Mouse (Mus musculus) mouse trophoblast stem cell (cell line): ENCODE data around the gene Gli3.

Experiments
- in situ Hi-C, 2 experiments: fragments of 300-500 bp; cut with MseI, MboI; formaldehyde crosslinking; loops; 2 replicates in 1 of 2; 3 replicates in 1 of 2; pipeline ENCODE4 v1.15.1; 2025

Gli3 gene

DNA sequence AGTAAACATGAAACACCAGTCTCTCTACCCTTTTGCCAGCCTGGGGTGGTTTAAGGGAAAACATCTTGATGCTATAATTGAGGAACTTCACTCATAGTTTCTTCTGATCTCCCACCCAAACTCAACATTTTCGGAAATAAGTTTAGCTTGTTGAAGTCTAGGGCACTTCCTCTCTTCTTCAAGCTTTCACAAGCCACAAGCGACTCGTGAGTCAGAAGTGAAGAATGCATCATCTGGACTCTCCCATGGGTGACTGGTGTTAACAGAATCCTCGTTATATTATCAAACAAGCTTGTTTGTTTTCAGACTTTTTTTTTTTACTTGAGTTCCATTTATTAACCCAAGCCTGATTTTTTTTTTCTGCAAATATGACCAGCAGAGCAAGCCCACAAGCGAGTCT, 197.5 kb downstream of the Gli3 start:
- in situ Hi-C loops, result no loop called here

DNA sequence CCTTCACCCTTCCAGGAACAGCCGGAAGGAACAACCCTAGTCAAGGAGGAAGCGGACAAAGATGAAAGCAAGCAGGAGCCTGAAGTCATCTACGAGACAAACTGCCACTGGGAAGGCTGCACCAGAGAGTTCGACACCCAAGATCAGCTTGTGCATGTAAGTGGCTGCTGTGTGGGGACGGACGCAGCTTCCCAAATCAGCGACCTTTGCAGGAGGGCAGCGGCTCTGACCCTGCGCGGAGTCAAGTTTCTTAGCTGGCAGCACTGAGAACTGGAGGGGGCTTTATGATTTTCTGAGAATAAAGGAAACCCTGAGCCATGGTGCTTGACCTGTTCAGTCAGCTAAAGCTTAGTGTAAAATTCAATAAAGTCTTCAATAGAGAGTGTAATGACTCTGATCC, 199.3 kb downstream of the Gli3 start:
- in situ Hi-C loops, result no loop called here

DNA sequence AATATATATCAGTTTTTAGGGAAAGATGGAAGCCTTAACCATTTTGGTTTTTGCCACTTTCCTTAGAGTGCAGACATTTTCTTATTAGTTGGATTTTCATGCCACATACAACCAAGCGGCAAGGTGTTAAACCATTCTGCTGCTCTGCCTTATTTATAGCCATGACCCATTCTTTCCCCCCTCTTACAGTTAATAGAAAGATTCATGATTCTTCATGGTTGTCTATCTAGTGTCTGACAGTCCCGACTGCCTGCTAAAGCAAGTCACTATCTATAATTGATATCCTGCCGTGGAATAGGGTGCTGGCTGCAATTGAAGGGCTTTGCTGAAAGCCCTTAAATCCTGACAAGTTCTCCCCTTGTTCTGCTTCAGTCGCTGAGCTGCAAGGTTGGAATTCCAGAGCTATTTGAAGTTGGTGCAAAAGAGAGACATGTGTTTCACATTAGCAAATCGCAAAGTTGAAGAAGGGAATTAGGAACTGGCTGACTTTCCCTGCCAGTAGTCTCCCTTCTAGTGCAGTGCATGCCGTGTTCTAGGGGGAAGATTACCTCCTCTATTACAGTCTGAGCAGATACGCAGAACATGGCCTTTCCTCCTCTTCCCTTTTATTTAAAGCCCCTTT, 201.7 kb downstream of the Gli3 start:
- in situ Hi-C loops, result no loop called here

DNA sequence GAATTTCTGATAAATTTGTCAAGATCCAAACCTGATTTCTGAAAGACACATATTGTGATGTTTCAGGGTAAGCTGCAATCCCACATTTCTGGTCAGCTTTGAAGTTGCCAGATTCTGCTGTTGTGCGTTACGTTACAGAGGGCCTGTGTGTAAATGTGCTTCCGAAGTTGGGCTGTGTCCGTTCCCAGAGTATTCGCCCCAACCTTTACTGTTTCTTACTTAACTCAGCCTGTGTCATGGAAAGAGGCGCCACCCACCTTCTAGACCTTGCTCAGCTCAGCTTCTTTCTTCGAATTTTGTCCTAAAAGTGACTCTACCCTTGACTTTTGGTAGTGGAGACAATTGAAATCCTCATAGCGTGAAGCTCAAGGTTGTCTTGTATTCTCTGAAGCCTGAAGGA, 202.5 kb downstream of the Gli3 start:
- in situ Hi-C loops, result no loop called here

DNA sequence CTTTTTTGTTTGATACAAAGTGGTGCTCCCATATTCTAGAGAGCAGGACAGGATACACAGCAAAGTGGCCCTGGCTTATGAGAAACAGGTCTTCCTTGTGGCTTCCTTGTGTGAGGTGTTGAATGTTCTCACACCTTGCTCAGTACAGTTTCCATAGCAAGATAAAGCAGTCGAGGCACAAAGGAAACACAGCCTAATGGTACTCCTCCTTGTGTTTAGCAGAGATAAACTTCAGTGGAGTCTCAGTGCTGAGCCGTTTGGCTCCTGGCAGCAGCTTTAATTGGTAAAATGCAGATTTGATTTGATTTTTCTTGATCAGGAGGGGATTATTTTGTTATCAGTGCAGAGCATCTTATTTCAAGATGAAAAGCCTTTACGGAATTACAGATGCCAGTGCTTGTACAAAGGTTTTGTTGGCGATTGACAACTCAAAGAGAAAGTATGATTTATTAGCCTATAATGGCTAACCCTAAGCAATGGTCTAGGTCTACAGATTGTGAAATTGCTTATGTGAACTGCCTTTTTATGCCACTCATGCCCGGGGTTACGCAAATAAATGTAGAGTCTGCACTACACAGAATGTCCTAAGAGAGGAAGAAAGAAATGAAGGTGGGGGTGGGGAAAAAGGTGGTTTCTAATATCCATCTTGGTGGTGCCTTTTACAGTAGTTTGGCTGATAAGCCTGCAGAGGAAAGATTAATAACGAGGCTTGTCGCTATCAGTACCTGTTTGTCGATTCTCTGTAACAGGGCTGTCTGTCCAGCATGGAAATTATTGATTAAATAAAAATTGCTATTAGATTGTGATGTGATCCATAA, 207.3 kb downstream of the Gli3 start:
- in situ Hi-C loops, result no loop called here

DNA sequence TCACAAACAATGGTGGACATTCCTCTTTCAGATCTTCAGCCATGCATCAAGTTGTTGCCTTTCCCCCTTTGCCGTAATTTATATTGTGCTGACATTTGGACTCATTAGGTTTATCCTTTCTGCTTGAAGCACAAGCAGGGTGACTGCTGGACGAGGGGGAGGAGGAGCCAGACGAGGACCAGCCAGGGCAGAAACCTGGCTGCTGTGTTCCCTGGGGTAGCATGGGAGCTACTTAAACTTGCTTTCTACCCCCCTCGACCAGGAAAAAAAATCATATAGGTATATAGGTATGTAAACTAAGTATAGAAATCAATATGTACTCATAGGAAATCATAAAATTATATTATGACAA, 207.9 kb downstream of the Gli3 start:
- in situ Hi-C loops, result no loop called here

DNA sequence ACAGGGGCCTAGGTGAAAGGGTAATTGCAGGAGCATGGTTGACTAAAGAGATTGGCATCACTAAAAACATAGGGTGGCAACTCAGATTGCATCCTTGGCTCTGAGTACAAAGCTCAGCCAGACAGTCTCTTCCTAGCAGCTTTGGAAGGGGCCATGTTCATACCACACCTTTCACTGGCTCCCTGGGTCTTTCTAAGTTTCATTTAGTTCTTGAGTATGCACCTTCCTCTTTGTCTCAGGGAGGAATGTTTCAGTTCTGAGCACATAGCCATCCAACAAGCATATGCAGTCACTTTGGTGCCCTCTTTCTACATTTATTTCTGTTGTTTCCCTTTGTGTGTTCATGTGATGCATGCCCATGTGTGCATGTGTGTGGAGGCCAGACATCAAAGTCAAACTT, 212.4 kb downstream of the Gli3 start:
- in situ Hi-C loops, result no loop called here

DNA sequence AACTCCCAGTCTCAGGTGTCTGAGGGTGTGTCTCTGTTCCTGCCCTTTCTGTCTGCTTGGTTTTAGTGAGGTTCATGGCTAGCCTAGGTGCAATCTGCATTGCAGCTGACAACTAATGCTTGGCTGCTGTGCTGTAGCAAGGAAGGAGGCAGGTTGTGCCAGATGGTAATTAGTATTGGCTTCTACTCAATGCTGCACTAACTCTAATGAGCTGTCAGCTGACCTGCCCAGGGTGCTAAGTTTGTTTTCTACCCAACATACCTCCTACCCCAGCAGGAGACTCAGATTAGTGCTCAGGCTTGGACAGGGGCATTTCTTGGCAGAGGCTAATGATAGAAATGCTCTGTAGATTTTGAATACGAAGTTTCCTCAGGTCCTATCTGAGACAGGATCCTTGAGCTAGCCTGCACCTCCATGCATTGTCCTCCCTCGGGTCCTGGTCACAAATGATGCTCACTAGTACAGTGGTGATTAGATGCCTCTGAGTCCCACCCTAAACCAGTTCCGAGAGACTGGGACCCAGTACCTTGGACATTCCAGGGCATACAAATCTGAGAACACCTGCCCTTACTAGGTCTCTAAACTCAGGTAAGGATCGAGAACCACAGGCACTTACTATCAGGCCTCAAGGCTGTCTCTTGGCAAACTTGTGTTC, 214.2 kb downstream of the Gli3 start:
- in situ Hi-C loops, result no loop called here

DNA sequence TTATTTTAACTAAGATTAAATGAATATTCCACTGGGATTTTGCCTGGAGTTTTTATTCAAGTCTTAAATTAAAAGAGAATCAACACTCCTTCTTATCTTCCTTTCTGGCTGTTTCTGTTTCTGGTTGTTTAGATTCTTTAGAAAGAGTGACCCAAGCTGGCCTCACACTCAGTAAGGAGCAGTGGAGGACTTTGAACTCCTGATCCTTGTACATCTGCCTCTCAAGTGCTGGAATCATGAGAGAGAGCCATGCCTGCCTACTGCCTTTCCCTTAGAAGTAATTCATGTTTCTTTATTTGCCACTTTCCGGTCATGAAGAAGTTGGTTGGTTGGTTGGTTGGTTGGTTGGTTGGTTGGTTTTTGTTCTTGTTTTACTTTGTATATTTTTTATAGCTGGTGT, 218.5 kb downstream of the Gli3 start:
- in situ Hi-C loops, result no loop called here

DNA sequence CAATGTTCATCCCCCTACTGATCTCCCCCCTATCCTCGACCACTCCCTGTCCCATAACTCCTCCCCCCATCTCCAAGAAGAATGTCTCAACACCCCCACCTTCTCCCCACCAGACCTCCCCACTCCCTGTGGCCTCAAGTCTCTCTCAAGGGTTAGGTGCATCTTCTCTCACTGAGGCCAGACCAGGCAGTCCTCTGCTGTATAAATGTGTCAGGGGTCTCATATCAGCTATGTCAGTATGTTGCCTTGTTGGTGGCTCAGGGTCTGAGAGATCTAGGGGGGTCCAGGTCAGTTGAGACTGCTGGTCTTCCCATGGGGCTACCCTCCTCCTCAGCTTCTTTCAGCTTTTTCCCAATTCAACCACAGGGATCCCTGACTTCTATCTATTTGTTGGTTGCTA, 220.0 kb downstream of the Gli3 start:
- in situ Hi-C loops, result no loop called here

DNA sequence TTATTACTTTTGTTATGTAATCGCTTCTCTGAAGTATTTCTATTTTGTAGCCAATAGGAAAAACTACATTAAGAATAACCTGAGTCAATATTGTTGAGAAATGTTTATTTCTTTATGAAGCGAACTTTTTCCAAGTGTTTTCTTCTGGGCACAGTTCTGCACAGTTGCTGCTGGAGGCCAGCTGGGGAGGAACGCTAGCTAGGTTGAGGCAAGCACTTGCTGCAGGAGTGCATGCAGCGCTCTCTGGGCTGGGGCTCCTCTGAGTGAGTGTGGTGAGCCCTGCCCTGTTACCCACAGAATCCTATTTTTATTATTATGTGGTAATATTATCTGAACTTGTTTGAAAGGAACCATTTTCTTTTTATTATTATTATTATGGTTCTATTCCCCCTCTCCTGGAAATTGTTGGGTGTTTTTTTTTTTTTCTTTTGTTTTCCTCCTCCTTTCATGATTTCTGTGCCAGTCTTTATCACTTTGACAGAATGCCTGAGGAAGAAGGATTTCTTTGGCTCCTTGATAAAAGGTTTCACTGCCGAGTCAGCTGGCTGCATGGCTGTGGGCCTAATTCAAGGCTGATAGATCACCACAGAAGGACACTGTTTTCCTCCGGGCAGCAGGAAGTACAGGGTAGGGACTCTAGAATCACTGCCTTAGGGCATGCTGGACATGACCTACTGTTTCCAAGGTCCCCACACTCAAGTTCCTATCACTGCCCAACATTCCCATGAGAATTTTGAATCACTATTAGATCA, 225.2 kb downstream of the Gli3 start:
- in situ Hi-C loops, result no loop called here

DNA sequence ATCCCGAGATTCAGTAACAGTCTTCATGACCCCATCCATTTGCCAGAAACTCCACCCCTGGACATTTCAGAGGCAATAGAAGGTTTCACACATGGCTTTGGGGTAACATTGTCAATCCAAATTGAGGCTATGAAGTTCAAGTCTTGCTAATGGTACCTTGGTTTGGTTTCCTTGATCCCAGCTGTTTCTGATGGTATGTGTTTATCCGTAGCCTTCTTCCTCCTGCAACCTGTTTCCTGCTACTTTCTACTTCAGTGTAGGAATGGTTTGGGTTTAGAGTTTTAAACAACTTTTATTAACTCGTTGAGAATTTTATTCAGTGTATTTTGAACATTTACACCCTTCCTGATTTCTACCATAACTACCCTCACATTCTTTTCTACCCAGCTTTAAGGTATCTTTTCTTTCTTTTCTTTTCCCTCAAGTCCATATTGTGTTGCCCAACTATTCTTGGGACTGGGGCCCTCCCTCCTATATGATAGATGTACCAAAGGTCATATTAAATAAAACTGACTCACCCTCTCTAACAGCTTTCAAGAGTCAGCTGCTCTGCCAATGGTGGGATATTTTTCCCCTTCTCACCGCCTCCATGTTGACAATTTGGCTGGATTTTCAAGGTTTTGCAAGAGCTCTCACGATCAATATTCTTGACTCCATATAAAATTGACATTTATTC, 225.9 kb downstream of the Gli3 start:
- in situ Hi-C loops, result no loop called here

DNA sequence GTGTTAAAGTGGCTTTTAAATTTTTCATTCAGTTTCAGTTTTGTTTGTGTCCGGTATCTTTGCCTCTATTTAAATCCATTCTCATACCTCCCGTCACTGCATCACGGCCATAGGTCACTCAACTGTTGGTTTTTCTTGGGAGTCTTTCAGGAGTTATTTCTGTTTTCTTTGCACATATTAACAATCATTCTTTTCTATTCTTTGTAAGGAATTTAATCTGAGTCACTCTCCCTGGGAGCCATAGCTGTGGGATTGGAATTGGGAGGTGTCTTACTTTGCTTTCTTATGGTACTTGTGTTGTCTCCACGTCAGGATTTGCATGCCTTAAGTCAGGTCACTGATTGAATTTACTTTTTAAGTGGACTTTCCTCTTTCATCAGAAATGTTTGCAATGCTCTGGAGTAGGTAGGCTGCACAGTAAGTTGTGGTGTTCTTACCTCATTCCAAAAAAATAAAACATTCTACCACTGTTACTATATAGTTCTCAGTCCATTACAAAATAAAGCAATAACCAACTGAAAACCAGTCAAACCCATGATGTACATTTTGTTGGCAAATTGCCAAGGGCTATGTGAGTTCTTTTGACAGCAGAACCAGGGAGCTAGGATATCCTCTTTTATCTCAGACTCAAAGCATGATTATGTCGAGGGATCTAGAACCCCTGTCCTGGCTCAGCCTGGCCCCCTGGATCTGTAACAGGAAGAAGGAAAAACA, 228.9 kb downstream of the Gli3 start:
- in situ Hi-C loops, result no loop called here

DNA sequence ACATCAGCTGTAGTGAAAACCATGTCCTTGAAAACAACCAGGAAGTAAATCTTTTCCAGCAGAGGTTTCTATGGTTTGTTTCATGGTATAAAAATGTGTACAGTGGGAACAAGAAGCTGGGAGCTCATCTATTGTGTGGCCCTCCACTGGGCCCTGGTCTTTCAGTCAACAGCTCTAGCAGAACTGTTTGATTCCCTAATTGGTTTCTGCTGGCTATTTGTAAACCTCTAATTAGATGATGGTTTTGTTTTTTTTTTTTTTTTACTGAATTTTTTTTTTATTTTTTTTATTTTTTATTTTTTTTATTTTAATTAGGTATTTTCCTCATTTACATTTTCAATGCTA, 229.4 kb downstream of the Gli3 start:
- in situ Hi-C loops, result no loop called here

DNA sequence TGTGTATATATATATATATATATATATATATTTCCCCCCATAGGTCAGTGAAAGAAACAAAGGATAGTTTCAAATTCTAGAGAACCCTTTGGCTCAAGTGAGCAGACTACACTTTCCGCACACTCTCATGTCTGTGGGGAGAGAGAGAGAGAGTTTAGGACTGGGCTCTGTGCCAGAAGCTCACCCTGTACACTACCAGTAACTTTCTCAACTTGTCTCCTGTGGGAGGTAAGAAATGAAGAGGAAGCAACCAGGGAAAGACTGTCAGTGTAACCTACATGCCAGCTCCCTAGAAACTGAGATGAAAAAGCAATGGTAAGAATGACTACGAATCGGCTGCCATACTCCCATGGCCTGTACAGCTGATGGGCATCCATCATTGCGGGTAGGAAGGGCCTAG, 235.2 kb downstream of the Gli3 start:
- in situ Hi-C loops, result no loop called here

DNA sequence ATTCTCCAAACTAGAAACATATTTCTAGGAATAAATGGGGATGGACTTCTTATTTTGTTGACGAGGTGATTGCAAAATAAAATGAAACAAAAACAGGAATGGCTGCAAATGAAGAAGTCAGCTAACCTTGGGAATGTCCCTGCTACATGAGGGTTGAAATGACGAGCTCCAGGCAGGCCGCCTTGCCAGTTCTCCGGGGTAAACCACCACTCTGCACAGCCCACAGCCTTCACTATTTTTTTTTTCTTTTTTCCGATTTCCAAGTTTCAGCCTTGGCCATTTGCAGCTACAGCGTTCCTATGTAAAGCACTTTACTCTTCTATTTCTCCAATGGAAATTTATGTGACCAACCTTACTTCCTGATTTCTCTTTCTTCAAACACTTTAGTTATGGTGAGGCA, 236.1 kb downstream of the Gli3 start:
- in situ Hi-C loops, result no loop called here

DNA sequence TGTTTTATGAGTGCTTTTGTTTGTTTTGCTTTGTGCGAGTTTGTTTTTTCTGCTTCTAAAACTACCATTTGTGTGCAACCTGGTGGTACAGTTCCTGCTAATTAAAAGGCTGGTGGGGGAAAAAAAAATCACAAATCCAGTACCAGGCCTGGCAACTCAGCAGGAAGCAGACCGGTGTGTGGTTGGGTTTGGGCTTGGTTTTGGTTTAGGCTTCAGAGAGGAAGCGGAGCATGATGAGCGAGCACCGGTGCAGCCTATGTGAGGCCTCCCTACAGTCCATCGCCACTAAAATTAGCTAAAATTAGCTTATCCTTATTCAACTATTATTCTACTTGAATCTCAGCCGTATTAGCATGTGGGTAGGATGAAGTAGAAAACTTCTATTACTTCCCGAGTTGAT, 241.6 kb downstream of the Gli3 start:
- in situ Hi-C loops, result no loop called here

DNA sequence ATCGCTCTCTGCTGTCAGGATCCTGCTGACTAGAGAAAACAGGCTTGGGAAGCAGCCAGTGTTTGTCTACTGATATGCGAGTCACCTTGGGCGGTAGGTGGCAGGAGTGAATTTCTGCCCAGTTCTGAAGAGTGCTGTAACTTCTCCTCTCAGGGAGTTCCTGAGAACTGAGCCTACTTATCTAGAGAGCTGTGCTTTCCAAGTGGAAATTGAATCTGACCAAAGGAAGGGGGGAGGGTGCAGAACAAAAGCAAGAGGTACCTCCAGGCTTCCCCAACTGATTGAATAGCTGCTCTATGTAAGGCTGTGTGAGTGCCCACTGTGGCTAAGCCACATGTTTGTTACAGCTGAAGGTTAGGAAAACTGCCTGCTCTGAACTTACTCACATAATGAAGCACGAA, 244.4 kb downstream of the Gli3 start:
- in situ Hi-C loops, result no loop called here

DNA sequence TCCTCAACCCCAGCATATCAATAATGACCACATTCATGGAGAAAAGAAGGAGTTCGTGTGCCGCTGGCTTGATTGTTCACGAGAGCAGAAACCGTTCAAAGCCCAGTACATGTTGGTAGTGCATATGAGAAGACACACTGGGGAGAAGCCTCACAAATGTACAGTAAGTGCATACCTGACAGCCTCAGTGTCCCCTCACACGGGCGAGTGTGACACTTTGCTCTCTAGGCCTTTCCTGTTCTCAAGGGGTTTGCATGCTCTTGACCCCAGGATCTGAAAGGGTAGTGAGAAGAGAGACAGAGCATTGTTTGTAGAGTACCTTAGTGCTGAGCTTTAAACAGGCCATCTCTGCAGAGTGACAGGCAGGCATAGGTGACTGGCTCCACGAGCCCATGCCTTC, 250.5 kb downstream of the Gli3 start:
- in situ Hi-C loops, result no loop called here

DNA sequence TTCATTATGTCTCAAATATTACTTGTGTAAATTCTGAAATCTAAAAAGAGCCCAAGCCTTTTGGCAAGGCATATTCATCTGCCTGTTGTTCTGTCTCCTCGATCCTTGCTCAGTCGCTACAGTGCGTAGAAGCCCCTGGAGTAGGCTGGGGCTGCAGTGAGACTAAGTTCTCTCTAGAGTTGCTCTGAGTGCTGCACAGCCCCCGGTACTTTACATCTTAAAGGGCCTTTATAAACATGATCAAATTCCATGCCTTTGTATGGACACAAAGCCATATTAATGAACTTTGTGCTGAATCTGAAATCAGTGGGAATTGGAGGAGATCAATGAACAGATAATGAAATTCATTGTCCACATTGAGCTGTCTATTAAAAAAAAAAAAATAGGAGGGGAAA, 251.3 kb downstream of the Gli3 start:
- in situ Hi-C loops, result no loop called here

DNA sequence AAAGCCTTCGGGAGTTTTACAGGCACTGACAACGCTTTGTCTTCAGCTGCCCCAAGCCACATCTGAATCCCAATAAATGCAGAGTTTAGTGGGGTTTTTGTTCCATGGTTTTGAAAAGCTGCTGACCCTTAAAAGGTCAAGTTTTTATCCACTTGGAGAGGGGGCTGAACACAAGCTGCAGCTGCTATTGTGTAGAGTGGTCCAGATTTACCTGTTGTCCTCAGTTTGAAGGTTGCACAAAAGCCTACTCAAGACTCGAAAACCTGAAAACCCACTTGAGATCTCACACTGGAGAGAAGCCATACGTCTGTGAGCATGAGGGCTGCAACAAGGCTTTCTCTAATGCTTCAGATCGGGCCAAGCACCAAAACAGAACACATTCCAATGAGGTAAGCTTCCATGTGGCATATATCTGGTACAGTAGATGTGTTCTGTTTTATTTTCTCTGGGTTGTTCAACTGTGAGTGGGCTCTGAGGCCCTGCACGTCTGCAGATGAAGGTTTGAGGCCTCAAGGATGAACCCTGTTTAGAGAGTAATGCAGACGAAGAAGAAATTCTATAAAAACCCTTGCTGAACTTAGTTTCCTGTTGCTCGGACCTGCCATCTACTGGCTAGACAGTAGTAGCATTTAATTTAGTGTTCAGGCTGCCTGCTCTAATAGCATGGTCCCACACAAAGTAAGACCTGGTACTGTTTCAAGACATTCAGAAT, 251.8 kb downstream of the Gli3 start:
- in situ Hi-C loops, result no loop called here
